Mouse (Mus musculus) heart, adult 2 months (tissue): ENCODE measurements around the gene Tnfrsf25. TPM values are rescaled to one million over a fixed set of nuclear protein-coding genes. Genes with fewer than 3 reads are reported as not detected.

ENCODE experiments used
- DNase-seq, 2 experiments: peaks; one replicate each; pipeline ENCODE4 v3.0.0; 2021
- H3K27ac ChIP-seq: fragments of 200-600 bp; 2 replicates; pipeline ENCODE4 v1.8.1; 2022
- H3K27me3 ChIP-seq: fragments of 200-500 bp; 2 replicates; pipeline ENCODE4 v1.6.1; 2012; ENCODE audit warnings: mild to moderate bottlenecking, low read length, inconsistent platforms, mixed read lengths; ENCODE audit not compliant: control insufficient read depth, insufficient read depth
- H3K36me3 ChIP-seq: fragments of 200-500 bp; 2 replicates; pipeline ENCODE4 v1.6.1; 2012; ENCODE audit warnings: low read length, inconsistent platforms; ENCODE audit not compliant: control insufficient read depth, insufficient read depth
- H3K4me1 ChIP-seq: fragments of 200-500 bp; 2 replicates; pipeline ENCODE4 v1.6.1; 2011; ENCODE audit warnings: low read length; ENCODE audit not compliant: control insufficient read depth, insufficient read depth
- H3K4me3 ChIP-seq: fragments of 200-600 bp; 2 replicates; pipeline ENCODE4 v1.8.1; 2022
- H3K79me2 ChIP-seq: fragments of 200-500 bp; replicated peaks from 2 replicates; pipeline ENCODE4 v1.6.1; 2012; ENCODE audit warnings: mild to moderate bottlenecking, inconsistent platforms, low read length, moderate library complexity, mixed read lengths; ENCODE audit not compliant: control insufficient read depth, insufficient read depth
- H3K9ac ChIP-seq: fragments of 200-500 bp; 2 replicates; pipeline ENCODE4 v1.6.1; 2012; ENCODE audit warnings: low read depth, mild to moderate bottlenecking, control low read depth, inconsistent platforms, low read length, mixed read lengths
- CTCF ChIP-seq: fragments of 200-600 bp; IDR thresholded peaks from 2 replicates; pipeline ENCODE4 v1.8.1; 2022; ENCODE audit warnings: antibody characterized with exemption, mild to moderate bottlenecking, moderate library complexity
- EP300 ChIP-seq: fragments of 200-500 bp; IDR thresholded peaks from 2 replicates; pipeline ENCODE4 v1.6.1; 2011; ENCODE audit warnings: low read depth, low read length, control low read depth; ENCODE audit not compliant: insufficient read depth
- POLR2A ChIP-seq: fragments of 200-500 bp; IDR thresholded peaks from 2 replicates; pipeline ENCODE4 v1.6.1; 2011; ENCODE audit warnings: mild to moderate bottlenecking, low read depth, low read length, control low read depth; ENCODE audit not compliant: insufficient read depth
- WGBS: fragments of 180-500 bp; shearing (Covaris S2); methylation state at CpG from one replicate; pipeline ENCODE4 v1.1.7; 2018; 5-methylcytosine and 5-hydroxymethylcytosine counted together
- intact Hi-C: fragments of 180-260 bp; cut with DNase I; formaldehyde crosslinking; loops from one replicate; pipeline ENCODE4 v1.15.1; 2025
- polyA plus RNA-seq: library from polyadenylated mRNA; depleted of rRNA; stranded (reverse); fragments of >200 nt; gene quantifications from 2 replicates; pipeline ENCODE4 v1.2.3, GENCODE M21; 2012
- total RNA-seq, 2 experiments: library from RNA; stranded (reverse); gene quantifications; 2 replicates each; pipeline ENCODE4 v1.2.3; 2021

Tnfrsf25 gene
- total and polyA plus RNA-seq, 3 experiments, result 1.4 to 6.1 (median 2.4) TPM

DNA sequence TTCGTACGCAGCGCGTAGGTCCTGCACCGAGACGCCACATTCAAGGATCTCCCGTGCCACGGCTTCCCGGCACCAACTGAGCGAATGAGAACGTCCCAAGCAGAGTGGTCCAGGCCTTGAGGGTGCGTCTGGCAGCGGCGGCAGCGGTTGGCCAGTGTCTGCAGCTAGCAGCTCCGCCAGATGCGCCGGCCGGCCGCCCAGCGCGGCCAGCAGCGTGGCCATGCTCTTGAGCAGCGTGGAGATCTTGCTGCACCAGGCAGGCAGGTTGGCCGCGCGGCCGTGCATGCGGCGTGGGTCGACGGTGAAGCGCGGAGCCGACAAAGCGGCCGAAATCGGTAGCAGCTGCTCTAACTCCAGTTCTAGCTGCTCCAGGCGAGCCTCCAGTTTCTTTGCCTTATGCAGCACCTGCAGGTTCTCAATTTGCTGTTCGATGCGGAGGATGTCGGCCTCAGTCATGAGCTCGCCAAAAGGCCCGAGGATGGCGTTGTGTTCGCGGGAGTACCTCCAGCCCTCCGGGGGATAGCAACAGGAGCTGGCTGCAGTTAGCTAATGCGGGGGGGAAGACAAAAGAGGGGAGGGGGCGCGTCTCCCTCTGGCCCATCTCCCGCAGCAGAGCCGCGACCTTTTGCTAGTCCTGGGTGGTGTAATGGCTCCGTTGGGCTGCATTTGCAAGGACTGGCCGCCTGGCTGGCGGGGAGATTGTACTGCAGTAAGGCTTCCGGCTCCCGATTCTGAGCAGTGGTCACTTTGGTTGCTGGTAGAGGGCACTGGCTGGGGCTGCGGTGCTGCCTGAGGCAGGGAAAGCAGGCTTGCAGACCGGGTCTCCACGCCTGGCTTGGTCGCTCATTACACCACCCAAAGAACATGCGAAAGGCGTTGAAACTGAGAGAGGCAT lies 10.5 kb downstream of the Tnfrsf25 start:
- intact Hi-C loops, result no loop called here
- WGBS, result 12% methylated on average over 65 of the region's 65 CpGs
- TF ChIP-seq POLR2A, result no peak
- no peak for TF ChIP-seq CTCF
- no peak for TF ChIP-seq EP300
- Histone ChIP-seq H3K79me2 (no peaks in the 10 kb centered on the region), H3K4me3 (peak overlapping the region; percentile 62), H3K27ac (peak overlapping the region; percentile 36), H3K27me3 (peaks cover 2% of the 10 kb centered on the region; the same call in 1 of the 2 replicates), H3K9ac (peak overlapping the region; percentile 65), H3K36me3 (no peaks in the 10 kb centered on the region), H3K4me1 (peaks cover 2% of the 10 kb centered on the region; the same call in 1 of the 2 replicates)
- peak; percentile 54 to 60 for DNase-seq

DNA sequence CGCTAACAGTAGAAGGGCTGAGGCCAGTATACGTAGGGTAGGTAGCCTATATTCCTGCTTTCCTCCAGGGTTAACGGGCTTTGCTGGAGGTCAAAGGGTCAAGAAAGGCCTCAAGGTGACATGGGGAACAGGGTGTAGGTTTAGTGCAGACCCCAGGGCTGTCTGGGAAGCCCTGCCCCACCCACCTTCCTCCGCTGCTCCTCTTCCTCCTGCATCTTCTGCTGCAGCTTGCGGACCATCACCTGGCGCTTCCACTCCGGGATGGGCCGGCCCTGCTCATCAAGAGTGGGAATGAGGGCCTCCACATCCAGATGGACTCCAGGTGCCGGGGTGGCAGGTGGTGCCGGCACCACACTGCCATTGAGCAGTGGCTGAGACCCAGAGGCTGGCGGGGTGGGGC lies 12.2 kb downstream of the Tnfrsf25 start:
- peaks cover 2% of the 10 kb centered on the region; the same call in 1 of the 2 replicates for H3K4me1 ChIP-seq

DNA sequence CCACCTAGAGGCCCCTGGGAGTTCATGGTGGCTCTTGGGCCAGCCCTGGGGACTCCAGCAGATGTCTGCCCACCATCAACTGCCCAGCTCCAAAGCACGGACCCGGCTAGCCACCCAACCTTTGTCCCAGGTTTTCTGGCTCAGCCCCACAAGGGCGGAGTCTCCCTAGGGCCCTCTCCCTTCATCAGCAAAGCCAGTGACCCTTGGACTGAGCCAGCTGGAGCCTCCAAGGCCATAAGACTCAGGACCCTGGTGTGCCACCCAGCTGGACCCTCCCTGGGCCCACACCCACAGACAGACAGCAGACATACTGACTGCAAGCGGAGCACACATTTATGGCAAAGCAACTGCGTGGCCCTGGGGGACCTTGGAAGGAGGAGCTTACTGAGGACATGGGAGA lies 13.1 kb downstream of the Tnfrsf25 start:
- no peak for DNase-seq
- Histone ChIP-seq H3K27ac (no peak overlapping the region), H3K36me3 (no peaks in the 10 kb centered on the region), H3K9ac (no peak overlapping the region), H3K4me3 (no peak overlapping the region), H3K4me1 (peaks cover 2% of the 10 kb centered on the region; the same call in 1 of the 2 replicates), H3K27me3 (peaks cover 14% of the 10 kb centered on the region), H3K79me2 (no peaks in the 10 kb centered on the region)
- TF ChIP-seq EP300, result no peak
- TF ChIP-seq CTCF, result no peak
- TF ChIP-seq POLR2A, result no peak
- intact Hi-C loops, result no loop called here
- 79% methylated on average over 5 of the region's 5 CpGs for WGBS

More for the DNA sequence above, 12.2 kb downstream of the Tnfrsf25 start:
- Histone ChIP-seq H3K4me3 (no peak overlapping the region), H3K27me3 (peaks cover 13% of the 10 kb centered on the region), H3K27ac (no peak overlapping the region), H3K79me2 (no peaks in the 10 kb centered on the region), H3K9ac (no peak overlapping the region), H3K36me3 (no peaks in the 10 kb centered on the region)
- intact Hi-C loops, result no loop called here
- WGBS, result 96% methylated on average over 11 of the region's 11 CpGs
- no peak for TF ChIP-seq EP300
- no peak for TF ChIP-seq POLR2A
- no peak for TF ChIP-seq CTCF
- DNase-seq, result no peak

DNA sequence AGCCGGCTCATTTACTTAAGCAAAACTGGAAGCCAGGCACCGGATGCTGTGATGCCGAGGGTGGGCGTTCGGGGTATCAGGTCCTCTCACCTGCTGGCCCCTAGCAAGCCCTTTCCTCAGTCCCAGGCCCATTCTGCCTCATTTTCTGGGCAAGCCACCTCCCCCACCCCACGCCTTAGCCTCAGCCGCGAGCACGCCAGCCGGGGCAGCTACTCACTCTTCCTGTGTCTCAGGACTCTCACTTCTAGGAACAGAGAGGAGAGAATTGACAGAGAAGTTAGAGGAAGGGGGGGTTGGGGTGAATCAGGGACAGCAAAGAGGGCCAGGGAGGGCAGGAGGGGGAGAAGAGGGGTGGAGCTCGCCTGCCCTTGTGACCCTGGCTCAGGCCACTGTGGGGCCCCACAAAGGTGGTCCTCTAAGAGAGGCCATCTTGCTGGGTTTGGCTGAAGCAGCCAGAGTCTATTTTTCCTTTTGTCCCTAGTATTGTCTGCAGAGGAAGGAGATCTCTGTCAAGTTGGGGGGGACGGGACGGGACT lies 13.7 kb downstream of the Tnfrsf25 start:
- no peak for DNase-seq
- Histone ChIP-seq H3K9ac (no peak overlapping the region), H3K4me1 (peaks cover 2% of the 10 kb centered on the region; the same call in 1 of the 2 replicates), H3K27me3 (peaks cover 14% of the 10 kb centered on the region), H3K27ac (no peak overlapping the region), H3K4me3 (no peak overlapping the region), H3K79me2 (no peaks in the 10 kb centered on the region), H3K36me3 (no peaks in the 10 kb centered on the region)
- WGBS, result 71% methylated on average over 13 of the region's 13 CpGs
- no peak for TF ChIP-seq EP300
- intact Hi-C loops, result no loop called here

DNA sequence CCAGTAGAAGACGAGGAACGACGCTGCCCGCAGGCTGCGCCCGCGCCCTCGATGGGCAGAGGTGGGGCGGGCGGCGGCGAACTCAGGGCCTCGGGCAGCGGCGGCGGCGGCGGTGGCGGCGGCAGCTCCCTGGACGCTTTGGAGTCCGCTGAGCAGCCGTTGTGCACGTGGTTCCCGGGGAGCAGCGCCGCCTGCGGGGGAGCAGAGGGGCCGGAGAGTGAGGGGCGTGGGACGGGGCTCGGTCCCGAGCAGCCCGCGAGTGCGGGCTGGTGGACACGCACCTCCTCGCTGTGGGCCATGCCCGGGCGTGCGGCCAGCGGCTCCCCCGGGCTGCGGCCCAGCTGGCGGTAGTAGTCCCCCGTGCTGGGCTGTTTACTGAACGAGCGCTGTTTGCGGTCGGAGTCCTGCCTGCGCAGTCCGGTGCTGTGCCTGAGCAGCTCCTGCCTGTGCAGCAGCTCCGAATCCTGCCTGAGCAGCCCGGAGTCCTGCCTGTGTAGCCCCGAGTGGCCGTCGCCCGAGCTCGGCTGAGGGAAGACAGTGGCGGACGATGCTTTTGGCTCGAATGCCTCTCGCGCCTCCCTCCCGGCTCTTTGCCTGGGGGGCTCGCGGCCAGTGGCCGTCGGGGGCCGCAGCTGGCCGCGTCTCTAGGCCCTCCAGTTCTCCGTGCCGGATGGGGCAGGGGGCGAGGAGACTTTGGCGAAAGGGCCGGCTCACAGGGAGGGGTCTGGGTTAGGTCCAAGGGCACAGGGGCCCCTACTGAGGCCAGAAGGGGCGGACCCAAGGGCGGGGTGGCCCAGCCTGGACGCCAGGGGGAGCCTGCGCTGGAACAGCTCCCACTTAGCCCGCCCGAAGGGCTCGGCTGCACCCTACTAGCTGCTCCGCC lies 15.3 kb downstream of the Tnfrsf25 start:
- no peaks in the 10 kb centered on the region for H3K36me3 ChIP-seq
- WGBS, result under 1% methylated on average over 83 of the region's 85 CpGs
- H3K4me1 ChIP-seq, result no peaks in the 10 kb centered on the region; the same call in 1 of the 2 replicates
- peak; percentile 78 to 80 for DNase-seq
- peak overlapping the region; percentile 28 for H3K9ac ChIP-seq
- TF ChIP-seq EP300 (no peak), POLR2A (no peak), CTCF (peak; percentile 64)
- no peaks in the 10 kb centered on the region for H3K79me2 ChIP-seq
- H3K4me3 ChIP-seq, result peak overlapping the region; percentile 49
- no peak overlapping the region; the same call in 1 of the 2 replicates for H3K27ac ChIP-seq
- intact Hi-C loops, result no loop called here
- H3K27me3 ChIP-seq, result peaks cover 14% of the 10 kb centered on the region
